Mouse (Mus musculus) midbrain, embryonic 11.5 days (tissue): ENCODE results near the gene Cfi. TPM values are rescaled to one million over a fixed set of nuclear protein-coding genes. Genes with fewer than 3 reads are reported as not detected.

ENCODE experiments used
- ATAC-seq: fragments of 200-750 bp; cut with Nextera tagmentation; 2 replicates; pipeline ENCODE4 v1.8.0; 2017; ENCODE audit warnings: moderate TSS enrichment, moderate library complexity; ENCODE audit not compliant: low FRiP score
- DNase-seq: peaks from one replicate; pipeline ENCODE4 v3.0.0; 2015; ENCODE audit warnings: low spot score; ENCODE audit errors: missing footprints
- H3K27ac ChIP-seq: fragments of 300-500 bp; sonication (generic); 2 replicates; pipeline ENCODE4 v1.5.1; 2014; ENCODE audit warnings: low read depth, low read length
- H3K27me3 ChIP-seq: fragments of 300-500 bp; sonication (generic); 2 replicates; pipeline ENCODE4 v1.6.1; 2014; ENCODE audit warnings: mild to moderate bottlenecking, low read length, moderate library complexity, mixed read lengths; ENCODE audit not compliant: control insufficient read depth, insufficient read depth
- H3K36me3 ChIP-seq: fragments of 300-500 bp; sonication (generic); 2 replicates; pipeline ENCODE4 v1.6.1; 2014; ENCODE audit warnings: mild to moderate bottlenecking, low read length, moderate library complexity, mixed read lengths; ENCODE audit not compliant: control insufficient read depth, insufficient read depth
- H3K4me1 ChIP-seq: fragments of 300-500 bp; sonication (generic); 2 replicates; pipeline ENCODE4 v1.6.1; 2014; ENCODE audit warnings: low read length; ENCODE audit not compliant: control insufficient read depth, insufficient read depth
- H3K4me2 ChIP-seq: fragments of 300-500 bp; sonication (generic); 2 replicates; pipeline ENCODE4 v1.6.1; 2014; ENCODE audit warnings: mild to moderate bottlenecking, moderate library complexity
- H3K4me3 ChIP-seq: fragments of 300-500 bp; sonication (generic); 2 replicates; pipeline ENCODE4 v1.5.1; 2014; ENCODE audit warnings: low read depth, low read length
- H3K9ac ChIP-seq: fragments of 300-500 bp; sonication (generic); 2 replicates; pipeline ENCODE4 v1.6.1; 2014; ENCODE audit warnings: low read length
- H3K9me3 ChIP-seq: fragments of 300-500 bp; sonication (generic); 2 replicates; pipeline ENCODE4 v1.6.1; 2016; ENCODE audit warnings: low read length; ENCODE audit not compliant: control insufficient read depth
- WGBS: fragments of 180-500 bp; shearing (Covaris S2); extraction: QIAGEN DNeasy Blood & Tissue Kit; methylation state at CpG from one replicate; pipeline ENCODE4 v1.1.7; 2014; 5-methylcytosine and 5-hydroxymethylcytosine counted together
- polyA plus RNA-seq: library from polyadenylated mRNA; unstranded; fragments of >200 nt; fragmentation: Nextera tagmentation; extraction: Ambion mirVana; gene quantifications from 2 replicates; pipeline ENCODE4 v1.2.1, GENCODE M21; 2014

The Cfi gene
- polyA plus RNA-seq: 0.40 and 0.44 TPM in 2 replicates

DNA sequence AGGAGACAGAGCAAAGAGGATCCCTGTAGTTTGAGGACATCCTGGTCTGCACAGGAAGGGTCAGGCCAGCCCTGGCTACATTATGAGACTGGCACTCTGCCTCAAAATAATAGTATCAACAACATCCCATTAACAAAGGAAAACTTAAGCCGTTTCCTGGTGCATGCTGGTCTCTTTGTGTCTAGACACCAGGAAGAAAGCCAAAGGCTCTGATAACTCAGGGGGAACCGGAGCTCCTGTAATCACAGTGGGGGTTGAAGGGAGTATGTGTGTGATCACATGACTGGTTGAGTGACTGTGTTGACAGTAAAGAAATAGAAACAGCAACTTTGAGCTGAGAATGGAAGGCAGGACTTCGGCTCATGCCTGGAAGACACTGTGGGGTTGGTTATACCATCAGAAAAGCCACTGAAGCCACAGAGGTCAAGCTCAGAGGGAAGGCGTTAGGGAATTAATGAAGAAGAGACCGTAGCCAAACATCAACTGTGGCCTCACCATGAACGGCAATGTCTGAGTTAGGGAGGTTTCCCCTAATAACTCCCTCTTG is at the start of gene Cfi:
Gene Cfi, plus strand, starts transcription at position 497 of the 547 bp plus-strand sequence.
- no peak within 1 kb of the TSS for H3K4me3 ChIP-seq
- no peaks in the 10 kb centered on the region for H3K27me3 ChIP-seq
- H3K4me2 ChIP-seq: peak within 1 kb of the TSS; percentile 2; the same call in 1 of the 2 replicates
- WGBS: 74% methylated on average over 6 of the region's 6 CpGs
- H3K27ac ChIP-seq: no peak within 1 kb of the TSS
- no peak within 1 kb of the TSS for H3K9ac ChIP-seq
- no peak for ATAC-seq
- no peaks in the 10 kb centered on the region for H3K4me1 ChIP-seq
- H3K9me3 ChIP-seq: no peaks in the 10 kb centered on the region
- DNase-seq: no peak
- no peaks in the 10 kb centered on the region for H3K36me3 ChIP-seq

DNA sequence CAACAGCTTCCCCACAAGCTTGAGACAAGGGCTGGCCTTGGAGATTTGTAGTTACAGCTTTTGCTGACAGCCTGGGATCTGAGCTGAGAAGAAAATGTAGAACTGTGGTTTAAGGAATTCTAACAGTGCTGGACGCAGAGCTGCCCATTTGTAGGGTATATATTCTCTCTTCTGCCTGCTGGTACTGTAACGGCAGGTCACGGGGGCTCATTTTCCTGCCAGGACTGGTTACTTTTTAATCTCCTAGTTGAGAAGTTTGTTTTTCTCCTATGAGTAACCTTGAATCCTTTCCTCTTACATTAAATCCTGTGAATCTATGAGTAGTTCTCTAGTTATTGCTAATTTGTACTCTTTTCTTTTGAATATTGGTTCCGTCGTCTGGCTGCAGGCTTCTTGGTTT is 41.9 kb upstream of the Cfi start:
- WGBS: 91% methylated on average over 5 of the region's 5 CpGs
- H3K4me3 ChIP-seq: no peak overlapping the region
- no peak overlapping the region for H3K9ac ChIP-seq
- no peak overlapping the region for H3K4me2 ChIP-seq
- H3K9me3 ChIP-seq: no peaks in the 10 kb centered on the region
- no peak for DNase-seq
- H3K4me1 ChIP-seq: no peaks in the 10 kb centered on the region
- ATAC-seq: no peak
- no peaks in the 10 kb centered on the region for H3K36me3 ChIP-seq
- H3K27me3 ChIP-seq: no peaks in the 10 kb centered on the region
- H3K27ac ChIP-seq: no peak overlapping the region

DNA sequence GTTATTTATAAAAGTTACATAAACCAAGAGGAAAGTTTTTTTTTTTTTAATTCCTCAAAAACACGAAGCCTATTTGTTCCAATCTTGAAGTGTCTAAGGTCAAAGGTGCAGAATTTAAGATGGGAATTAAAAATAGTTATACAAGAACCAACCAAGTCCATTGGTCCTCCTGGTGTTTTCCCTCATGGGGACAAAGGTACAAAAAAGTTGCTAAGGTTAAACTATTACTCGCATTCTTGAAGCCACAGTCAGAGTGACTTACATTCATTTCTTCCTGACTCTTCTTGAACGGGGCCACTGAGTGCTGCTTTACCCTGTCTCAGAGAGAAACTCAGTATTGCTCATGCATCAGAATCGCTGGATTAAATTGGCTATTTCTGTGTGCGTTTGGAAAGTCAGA is 38.3 kb upstream of the Cfi start:
- ATAC-seq: no peak

DNA sequence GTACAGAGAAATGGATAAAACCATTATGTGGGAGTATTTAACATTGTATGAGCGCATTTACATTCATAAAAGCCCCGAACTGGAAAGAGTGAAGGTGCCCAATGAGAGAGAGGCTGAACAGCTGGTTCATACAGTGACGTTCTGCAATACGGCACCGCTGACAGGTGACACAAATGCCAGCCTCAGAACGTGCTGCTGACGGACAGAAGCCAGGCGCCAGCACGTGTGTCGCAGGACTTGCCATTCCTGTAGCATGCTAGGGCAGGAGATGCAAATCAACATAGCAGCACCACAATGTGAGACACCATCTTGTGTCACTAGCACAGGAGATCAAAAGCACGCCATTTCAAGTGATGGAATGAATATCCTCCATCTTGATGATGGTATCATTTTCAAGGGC is 37.1 kb upstream of the Cfi start:
- H3K4me2 ChIP-seq: no peak overlapping the region
- no peak for DNase-seq
- no peaks in the 10 kb centered on the region for H3K27me3 ChIP-seq
- no peak overlapping the region for H3K9ac ChIP-seq
- WGBS: 88% methylated on average over 11 of the region's 11 CpGs
- H3K9me3 ChIP-seq: no peaks in the 10 kb centered on the region
- no peak overlapping the region for H3K27ac ChIP-seq
- no peaks in the 10 kb centered on the region for H3K4me1 ChIP-seq
- no peaks in the 10 kb centered on the region for H3K36me3 ChIP-seq
- ATAC-seq: no peak
- H3K4me3 ChIP-seq: no peak overlapping the region

More for the DNA sequence above, 38.3 kb upstream of the Cfi start:
- Histone ChIP-seq H3K27ac (no peak overlapping the region), H3K9ac (no peak overlapping the region), H3K4me1 (no peaks in the 10 kb centered on the region), H3K4me3 (no peak overlapping the region), H3K27me3 (no peaks in the 10 kb centered on the region), H3K36me3 (no peaks in the 10 kb centered on the region), H3K9me3 (no peaks in the 10 kb centered on the region), H3K4me2 (no peak overlapping the region)
- 78% methylated on average over 5 of the region's 5 CpGs for WGBS
- DNase-seq: no peak

DNA sequence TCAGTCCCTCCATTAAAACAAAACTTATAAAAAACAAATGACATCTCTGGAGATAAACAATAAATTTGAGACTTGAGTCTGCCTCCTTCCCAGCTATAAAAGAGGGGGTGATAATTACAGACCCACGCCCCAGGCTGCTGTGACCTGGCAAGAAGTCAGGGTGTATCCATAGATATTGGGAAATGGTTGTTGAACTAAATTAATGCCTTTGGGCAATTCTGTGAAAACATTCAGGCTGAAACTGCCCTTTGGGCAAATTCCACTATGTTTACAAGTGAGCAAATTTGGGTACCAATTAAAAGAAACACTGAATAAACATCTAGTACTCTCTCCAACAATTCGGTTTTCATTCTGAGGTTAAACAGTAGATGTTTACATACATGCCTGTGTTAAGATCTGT is 36.7 kb upstream of the Cfi start:
- no peak overlapping the region for H3K27ac ChIP-seq
- no peak overlapping the region for H3K4me3 ChIP-seq
- WGBS: 83% methylated on average over 2 of the region's 2 CpGs
- H3K9ac ChIP-seq: no peak overlapping the region
- H3K9me3 ChIP-seq: no peaks in the 10 kb centered on the region
- H3K4me2 ChIP-seq: no peak overlapping the region
- H3K36me3 ChIP-seq: no peaks in the 10 kb centered on the region
- no peaks in the 10 kb centered on the region for H3K4me1 ChIP-seq
- no peak for ATAC-seq
- DNase-seq: no peak
- no peaks in the 10 kb centered on the region for H3K27me3 ChIP-seq

DNA sequence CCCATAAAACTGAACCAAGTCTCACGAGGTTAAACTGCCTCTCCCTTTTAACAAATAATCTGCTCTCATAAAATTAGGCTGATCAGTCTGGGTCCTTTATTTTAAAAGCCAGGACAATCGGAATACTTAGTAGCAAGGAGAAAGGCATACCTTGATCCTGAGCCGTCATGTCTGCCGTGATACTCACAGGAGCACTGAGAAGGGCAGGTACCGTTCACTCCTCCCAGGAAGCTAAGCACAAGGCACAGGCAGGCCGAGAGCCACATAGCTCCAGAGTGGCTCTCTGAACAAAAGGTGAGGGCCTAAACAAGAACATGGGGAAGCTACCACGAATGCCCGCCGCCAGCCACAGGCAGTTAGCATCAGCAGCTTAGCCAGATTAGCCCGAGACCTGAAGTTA is 31.9 kb upstream of the Cfi start, which contains the start of gene Lrit3:
Gene Lrit3, minus strand, starts transcription at position 266 of the 400 bp plus-strand sequence.
- H3K27me3 ChIP-seq: no peaks in the 10 kb centered on the region
- ATAC-seq: no peak
- 79% methylated on average over 10 of the region's 10 CpGs for WGBS

DNA sequence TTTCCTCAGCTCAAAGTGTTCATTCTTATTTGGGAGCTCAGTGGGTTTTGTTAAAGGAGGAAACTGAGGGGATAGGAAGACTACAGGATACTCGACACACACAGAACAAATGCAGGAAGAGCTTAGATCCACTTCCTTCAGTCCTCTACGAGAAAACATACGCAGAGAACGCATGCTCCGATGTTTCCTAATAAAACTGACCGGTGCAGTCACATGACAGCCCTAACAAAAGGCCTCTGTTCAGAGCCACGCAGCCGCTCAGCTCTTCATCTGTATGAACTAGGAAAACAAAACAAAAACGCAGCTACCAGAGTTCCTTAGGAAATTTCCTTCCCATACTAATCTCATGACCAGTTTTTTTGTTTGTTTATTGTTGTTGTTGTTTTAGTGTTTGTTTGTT is 14.8 kb upstream of the Cfi start:
- Histone ChIP-seq H3K27me3 (no peaks in the 10 kb centered on the region), H3K9ac (no peak overlapping the region), H3K9me3 (no peaks in the 10 kb centered on the region), H3K4me2 (no peak overlapping the region), H3K36me3 (peaks cover 6% of the 10 kb centered on the region), H3K4me3 (no peak overlapping the region), H3K4me1 (no peaks in the 10 kb centered on the region), H3K27ac (no peak overlapping the region)
- ATAC-seq: no peak
- DNase-seq: no peak
- 83% methylated on average over 9 of the region's 9 CpGs for WGBS

More for the DNA sequence above, 31.9 kb upstream of the Cfi start, which contains the start of gene Lrit3:
- Histone ChIP-seq H3K4me3 (no peak within 1 kb of the TSS), H3K4me2 (no peak within 1 kb of the TSS), H3K36me3 (no peaks in the 10 kb centered on the region), H3K9me3 (no peaks in the 10 kb centered on the region), H3K27ac (no peak within 1 kb of the TSS), H3K9ac (no peak within 1 kb of the TSS), H3K4me1 (no peaks in the 10 kb centered on the region)
- DNase-seq: no peak

DNA sequence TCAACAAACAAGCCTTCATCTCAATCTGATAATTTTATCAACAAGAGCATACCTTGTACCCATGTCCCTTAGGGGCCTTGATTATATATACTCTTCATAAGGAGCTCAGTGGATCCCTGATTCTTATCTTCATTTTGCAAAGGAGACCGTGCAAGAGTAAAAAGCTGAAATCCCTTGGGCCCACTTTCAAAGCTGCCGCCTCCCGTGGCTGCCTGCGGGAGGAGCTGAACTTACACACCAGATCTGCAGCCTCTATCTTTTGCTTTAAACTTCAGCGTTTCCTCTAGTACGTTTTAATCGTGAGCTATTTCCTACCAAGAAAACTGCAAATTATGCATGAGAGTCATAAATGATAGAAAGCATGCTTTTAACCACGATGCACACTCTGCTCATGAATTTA is 13.9 kb upstream of the Cfi start:
- WGBS: 83% methylated on average over 8 of the region's 8 CpGs
- H3K4me2 ChIP-seq: no peak overlapping the region
- no peak for DNase-seq
- no peak overlapping the region for H3K27ac ChIP-seq
- H3K4me3 ChIP-seq: no peak overlapping the region
- H3K4me1 ChIP-seq: no peaks in the 10 kb centered on the region
- no peak overlapping the region for H3K9ac ChIP-seq
- ATAC-seq: no peak
- H3K27me3 ChIP-seq: no peaks in the 10 kb centered on the region
- H3K36me3 ChIP-seq: peaks cover 6% of the 10 kb centered on the region
- no peaks in the 10 kb centered on the region for H3K9me3 ChIP-seq

DNA sequence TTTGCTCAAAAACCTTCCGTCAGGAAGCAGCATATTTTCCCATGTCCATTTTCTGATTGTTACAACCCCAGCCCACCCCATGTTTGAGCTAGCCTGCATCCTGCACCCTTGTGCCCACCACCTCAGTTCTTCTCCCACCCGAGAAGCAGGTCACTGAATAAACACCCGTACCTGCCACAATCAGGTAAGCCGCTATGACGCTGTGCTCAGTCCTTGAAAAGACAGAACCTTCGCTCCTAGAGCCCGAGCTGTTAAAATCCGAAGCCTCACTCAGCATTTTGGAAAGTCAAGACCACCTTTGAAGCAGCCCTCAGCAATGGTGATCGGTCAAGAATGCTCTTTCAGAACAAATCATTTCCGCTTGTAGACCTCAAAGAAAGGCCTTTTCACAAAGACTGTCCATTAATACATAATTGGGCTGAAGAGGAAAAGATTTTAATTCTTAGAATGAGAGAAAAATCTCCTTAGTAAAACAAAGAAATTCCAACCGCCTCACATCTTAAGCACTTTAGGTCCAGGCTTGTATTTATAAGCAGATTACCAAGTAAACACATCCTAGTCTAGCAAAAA is 13.4 kb upstream of the Cfi start, which contains the start of gene Rrh:
Gene Rrh, minus strand, starts transcription at position 382 of the 570 bp plus-strand sequence.
- Histone ChIP-seq H3K36me3 (peaks cover 6% of the 10 kb centered on the region), H3K9me3 (no peaks in the 10 kb centered on the region), H3K4me2 (no peak within 1 kb of the TSS), H3K27me3 (no peaks in the 10 kb centered on the region), H3K4me3 (no peak within 1 kb of the TSS), H3K27ac (no peak within 1 kb of the TSS), H3K4me1 (no peaks in the 10 kb centered on the region), H3K9ac (no peak within 1 kb of the TSS)
- DNase-seq (no peak), ATAC-seq (no peak)
- 71% methylated on average over 11 of the region's 11 CpGs for WGBS
